Mouse (Mus musculus) small intestine, adult 2 months (tissue): ENCODE results near the gene Entpd2.
A peak's percentile ranks its signal among the peaks of the same experiment; 100 is the strongest.

Source experiments
- CTCF ChIP-seq: fragments of 200-500 bp; IDR thresholded peaks from 2 replicates; pipeline ENCODE4 v1.5.1; 2012; ENCODE audit warnings: low read depth, mild to moderate bottlenecking, control low read depth, inconsistent platforms, low read length, moderate library complexity, mixed read lengths; ENCODE audit not compliant: insufficient replicate concordance, insufficient read length; ENCODE audit errors: extremely low read depth
- POLR2A ChIP-seq: fragments of 200-500 bp; IDR thresholded peaks from 2 replicates; pipeline ENCODE4 v1.6.1; 2012; ENCODE audit warnings: low read depth, mild to moderate bottlenecking, control low read depth, inconsistent platforms, low read length, moderate library complexity

DNA sequence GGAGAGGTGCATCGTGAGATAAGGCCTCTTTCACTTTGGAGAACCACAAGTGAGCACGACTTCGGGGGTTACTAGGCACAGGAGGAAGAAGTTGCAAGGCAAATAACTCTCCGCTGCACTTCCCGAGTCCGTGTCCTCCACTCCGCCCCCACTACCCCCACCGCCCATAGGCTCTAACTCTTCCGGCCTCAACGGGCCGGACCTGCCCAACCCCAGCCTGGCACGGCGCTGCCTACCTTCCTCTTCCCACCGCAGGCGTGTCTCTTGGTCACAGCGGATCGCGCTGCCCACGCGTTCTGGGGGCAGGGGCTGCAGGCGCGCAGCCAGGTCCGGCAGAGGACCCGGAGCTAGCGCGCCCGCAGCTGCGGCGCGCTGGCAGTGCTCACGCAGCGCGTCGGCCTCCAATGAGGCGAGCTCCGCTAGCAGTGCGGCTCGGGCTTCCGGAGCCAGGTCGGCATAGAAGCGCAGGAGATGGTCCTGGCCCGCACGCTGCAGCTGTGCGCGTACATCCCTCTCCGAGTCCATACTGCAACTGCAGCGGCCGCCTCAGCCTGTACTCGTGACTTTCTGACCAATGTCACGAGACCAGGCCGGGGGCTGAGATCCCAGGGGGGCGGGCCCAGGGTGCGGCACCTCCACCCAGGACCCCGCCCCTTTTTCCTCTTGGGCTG is 30.4 kb upstream of the Entpd2 start, which contains the start of gene Uap1l1:
- no peak for TF ChIP-seq CTCF
- TF ChIP-seq POLR2A = peak; percentile 93
